Mouse (Mus musculus) G1E (cell line): Measurements from ENCODE around the gene Thumpd1. TPM values are rescaled to one million over a fixed set of nuclear protein-coding genes. Genes with fewer than 3 reads are reported as not detected.

Experiments used
- ATAC-seq: 2 replicates; pipeline ENCODE4 v1.8.0; 2016; ENCODE audit warnings: mild to moderate bottlenecking; ENCODE audit not compliant: insufficient number of reproducible peaks, poor library complexity, low FRiP score, severe bottlenecking; ENCODE audit errors: extremely low read depth
- DNase-seq: peaks from one replicate; pipeline ENCODE4 v3.0.0; 2012; ENCODE audit warnings: low spot score
- H3K27me3 ChIP-seq: 2 replicates; pipeline ENCODE4 v1.6.1; 2012; ENCODE audit warnings: mild to moderate bottlenecking, low read length, inconsistent platforms; ENCODE audit not compliant: insufficient read depth
- H3K36me3 ChIP-seq: replicated peaks from 2 replicates; pipeline ENCODE3; 2012; ENCODE audit warnings: mild to moderate bottlenecking, inconsistent platforms
- H3K4me1 ChIP-seq: 2 replicates; pipeline ENCODE4 v1.6.1; 2012; ENCODE audit warnings: low read depth, low read length, inconsistent platforms, mixed read lengths; ENCODE audit not compliant: insufficient read depth
- H3K4me3 ChIP-seq: 2 replicates; pipeline ENCODE4 v1.5.1; 2012; ENCODE audit warnings: low read depth, mild to moderate bottlenecking, inconsistent platforms, low read length, moderate library complexity, mixed read lengths
- H3K9me3 ChIP-seq: replicated peaks from 2 replicates; pipeline ENCODE4 v1.6.1; 2012; ENCODE audit warnings: inconsistent platforms
- CTCF ChIP-seq: IDR thresholded peaks from 2 replicates; pipeline ENCODE4 v1.5.1; 2012; ENCODE audit warnings: low read depth, low read length, inconsistent platforms, mixed read lengths
- GATA1 ChIP-seq: IDR thresholded peaks from 2 replicates; pipeline ENCODE4 v1.6.1; 2012; ENCODE audit warnings: borderline replicate concordance, low read length, inconsistent platforms, mixed read lengths
- GATA2 ChIP-seq: IDR thresholded peaks from 2 replicates; pipeline ENCODE4 v1.6.1; 2012; ENCODE audit warnings: low read depth, low read length, inconsistent platforms, borderline replicate concordance
- POLR2AphosphoS5 ChIP-seq: IDR thresholded peaks from 2 replicates; pipeline ENCODE4 v1.6.1; 2012; ENCODE audit warnings: low read depth, low read length, inconsistent platforms; ENCODE audit not compliant: insufficient replicate concordance
- TAL1 ChIP-seq: conservative IDR thresholded peaks from 2 replicates; pipeline ENCODE4 v1.6.1; 2012; ENCODE audit warnings: low read depth, low read length, inconsistent platforms, mixed read lengths
- polyA plus RNA-seq: library from polyadenylated mRNA; stranded (reverse); fragments of >175 nt; gene quantifications from 2 replicates; pipeline ENCODE4 v1.2.3, GENCODE M21; 2012
- total RNA-seq, 2 experiments: library from RNA; stranded (forward) in 1 of 2; stranded (reverse) in 1 of 2; fragments of 200-1000 nt in 1 of 2; fragments of >200 nt in 1 of 2; fragmentation: Nextera tagmentation in 1 of 2; gene quantifications; 2 replicates each; pipeline ENCODE4 v1.2.3; 2014 to 2017

Gene Thumpd1
- total and polyA plus RNA-seq, 3 experiments: 41.4 to 115 (median 64.8) TPM

- Histone ChIP-seq H3K4me1 (no peaks in the 10 kb centered on the region), H3K36me3 (no peaks in the 10 kb centered on the region), H3K9me3 (peaks cover 8% of the 10 kb centered on the region; the same call in 1 of the 2 replicates), H3K27me3 (peaks cover 5% of the 10 kb centered on the region), H3K4me3 (no peak overlapping the region)
- TF ChIP-seq POLR2AphosphoS5 (no peak), GATA1 (no peak), TAL1 (no peak), GATA2 (no peak), CTCF (no peak)
- ATAC-seq (no peak), DNase-seq (no peak)
Measured at GRCm38 (mm10) chr7:119727621-119728020, 7.0 kb upstream of the Thumpd1 start.

GRCm38 (mm10) chr7:119720947-119721310 is 331 bp upstream of the Thumpd1 start:
- Histone ChIP-seq H3K36me3 (peaks cover 31% of the 10 kb centered on the region), H3K9me3 (no peaks in the 10 kb centered on the region)
- ATAC-seq: 0 out of 2 replicates have a peak, but pooled peaks have one; percentile 2

GRCm38 (mm10) chr7:119714111-119714510 is 6.5 kb downstream of the Thumpd1 start:
- DNase-seq (no peak), ATAC-seq (no peak)
- TF ChIP-seq TAL1: no peak
- Histone ChIP-seq H3K36me3 (peaks cover 43% of the 10 kb centered on the region), H3K27me3 (no peaks in the 10 kb centered on the region), H3K4me1 (peaks cover 6% of the 10 kb centered on the region), H3K9me3 (no peaks in the 10 kb centered on the region), H3K4me3 (no peak overlapping the region)

More at GRCm38 (mm10) chr7:119720947-119721310, 331 bp upstream of the Thumpd1 start:
- Histone ChIP-seq H3K4me1 (peaks cover 19% of the 10 kb centered on the region), H3K27me3 (no peaks in the 10 kb centered on the region), H3K4me3 (peak overlapping the region; percentile 100)
- DNase-seq: no peak
- no peak for TF ChIP-seq CTCF
- no peak for TF ChIP-seq POLR2AphosphoS5
- TF ChIP-seq TAL1: no peak
- TF ChIP-seq GATA1: no peak
- TF ChIP-seq GATA2: no peak

- no peak overlapping the region for H3K4me3 ChIP-seq
- DNase-seq: no peak
- no peak for ATAC-seq
- no peaks in the 10 kb centered on the region for H3K36me3 ChIP-seq
- H3K4me1 ChIP-seq: no peaks in the 10 kb centered on the region
- no peaks in the 10 kb centered on the region for H3K9me3 ChIP-seq
- H3K27me3 ChIP-seq: peaks cover 7% of the 10 kb centered on the region; the same call in 1 of the 2 replicates
- TF ChIP-seq POLR2AphosphoS5: no peak
- TF ChIP-seq TAL1: no peak
- no peak for TF ChIP-seq GATA1
- no peak for TF ChIP-seq GATA2
- no peak for TF ChIP-seq CTCF
Measured at GRCm38 (mm10) chr7:119694926-119695325, 25.7 kb downstream of the Thumpd1 start.

- H3K4me1 ChIP-seq: no peaks in the 10 kb centered on the region
- H3K9me3 ChIP-seq: no peaks in the 10 kb centered on the region
- H3K27me3 ChIP-seq: peaks cover 8% of the 10 kb centered on the region; the same call in 1 of the 2 replicates
- no peak overlapping the region for H3K4me3 ChIP-seq
- DNase-seq: no peak
- TF ChIP-seq GATA2 (no peak), CTCF (no peak), GATA1 (no peak), POLR2AphosphoS5 (no peak), TAL1 (no peak)
- ATAC-seq: no peak
- no peaks in the 10 kb centered on the region for H3K36me3 ChIP-seq
Measured at GRCm38 (mm10) chr7:119692302-119692701, 28.3 kb downstream of the Thumpd1 start.

GRCm38 (mm10) chr7:119689726-119690125 is 30.9 kb downstream of the Thumpd1 start, which contains the start of gene Acsm4:
Acsm4 (plus strand) TSS chr7:119690026.
- no peaks in the 10 kb centered on the region for H3K9me3 ChIP-seq
- no peaks in the 10 kb centered on the region for H3K4me1 ChIP-seq
- peaks cover 8% of the 10 kb centered on the region; the same call in 1 of the 2 replicates for H3K27me3 ChIP-seq
- no peaks in the 10 kb centered on the region for H3K36me3 ChIP-seq
- H3K4me3 ChIP-seq: no peak within 1 kb of the TSS
- no peak for ATAC-seq
- TF ChIP-seq POLR2AphosphoS5: no peak
- TF ChIP-seq TAL1: no peak
- TF ChIP-seq GATA2: no peak
- no peak for TF ChIP-seq CTCF
- TF ChIP-seq GATA1: no peak
- no peak for DNase-seq

- Histone ChIP-seq H3K36me3 (no peaks in the 10 kb centered on the region), H3K27me3 (0 out of 2 replicates have a peak, but pooled peaks cover 3% of the 10 kb centered on the region), H3K9me3 (no peaks in the 10 kb centered on the region), H3K4me3 (no peak overlapping the region), H3K4me1 (no peaks in the 10 kb centered on the region)
- TF ChIP-seq GATA2 (no peak), POLR2AphosphoS5 (no peak), TAL1 (no peak), GATA1 (no peak), CTCF (no peak)
- DNase-seq (no peak), ATAC-seq (no peak)
Measured at GRCm38 (mm10) chr7:119682699-119683098, 37.9 kb downstream of the Thumpd1 start.
